Mouse (Mus musculus) embryo, embryonic 11 days (tissue): ENCODE measurements at regions not wholly inside any gene's neighbourhood (a gene's known extent, or its start where the extent isn't known, plus 50 kb on each side); places are given as distances from the start of the nearest gene placed in this dataset.
"Not testable (repeated sequence)": the region's sequence is repeated elsewhere in the genome, so short reads cannot be mapped to it uniquely, and the experiment has no call there.

Experiments used
- DNase-seq: peaks from one replicate; pipeline ENCODE4 v3.0.0-alpha.2; 2015

DNA sequence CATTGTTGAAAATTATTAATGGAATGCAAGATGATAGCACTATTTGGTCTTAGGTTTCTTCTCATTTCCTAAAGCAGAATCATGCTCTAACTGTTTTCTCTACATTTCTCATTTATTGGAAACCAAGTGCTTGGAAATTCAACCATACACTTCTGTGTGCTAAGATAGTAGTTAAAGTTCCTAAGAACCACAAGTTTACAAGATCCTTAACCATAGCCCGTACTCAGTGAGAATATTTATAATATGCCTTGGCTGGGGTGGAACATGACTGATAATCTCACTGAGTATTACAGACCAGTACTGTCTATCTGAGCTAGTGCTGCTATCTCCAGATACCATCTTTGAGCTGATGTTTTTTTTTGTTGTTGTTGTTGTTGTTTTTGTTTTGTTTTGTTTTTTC is 236.9 kb upstream of the Tmem196 start:
- DNase-seq = not testable (repeated sequence)

DNA sequence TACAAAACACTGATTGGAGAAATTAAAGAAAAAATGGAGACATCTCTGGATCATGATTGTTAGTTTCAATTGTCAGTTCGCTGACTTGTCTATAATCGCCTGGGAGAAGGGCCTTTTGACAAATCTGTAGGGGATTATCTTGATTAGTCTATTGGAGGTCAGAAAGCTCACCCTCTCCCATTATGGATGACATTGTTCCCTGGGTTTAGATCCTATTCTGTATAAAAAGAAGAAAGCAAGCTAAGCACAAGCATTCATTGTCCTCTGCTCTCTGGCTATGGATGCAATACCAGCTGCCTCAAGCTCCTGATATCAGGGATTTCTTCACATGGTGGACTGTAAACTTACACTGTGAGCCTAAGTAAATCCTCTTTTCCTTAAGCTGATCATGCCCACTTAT is 214.8 kb upstream of the Tmem196 start:
- DNase-seq = peak; percentile 3

DNA sequence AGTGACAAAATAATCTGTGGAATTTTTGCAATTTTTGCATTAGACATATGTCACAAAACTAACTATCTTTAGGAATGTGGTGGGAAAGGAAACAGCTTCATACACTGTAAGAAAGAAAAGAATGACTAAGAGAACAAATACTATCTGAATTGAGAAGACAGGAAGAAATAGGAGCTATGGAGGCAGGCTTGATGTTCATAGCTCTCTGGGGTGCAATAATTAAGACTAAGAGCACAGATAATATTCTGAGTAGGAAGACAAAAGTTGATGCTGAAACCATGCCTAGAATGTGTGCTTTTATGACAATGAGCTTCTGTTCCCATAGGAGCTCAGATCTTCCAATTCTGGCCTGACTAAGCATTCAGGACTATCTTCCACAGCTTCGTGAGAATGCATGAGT is 183.0 kb upstream of the Tmem196 start:
- DNase-seq = no peak

DNA sequence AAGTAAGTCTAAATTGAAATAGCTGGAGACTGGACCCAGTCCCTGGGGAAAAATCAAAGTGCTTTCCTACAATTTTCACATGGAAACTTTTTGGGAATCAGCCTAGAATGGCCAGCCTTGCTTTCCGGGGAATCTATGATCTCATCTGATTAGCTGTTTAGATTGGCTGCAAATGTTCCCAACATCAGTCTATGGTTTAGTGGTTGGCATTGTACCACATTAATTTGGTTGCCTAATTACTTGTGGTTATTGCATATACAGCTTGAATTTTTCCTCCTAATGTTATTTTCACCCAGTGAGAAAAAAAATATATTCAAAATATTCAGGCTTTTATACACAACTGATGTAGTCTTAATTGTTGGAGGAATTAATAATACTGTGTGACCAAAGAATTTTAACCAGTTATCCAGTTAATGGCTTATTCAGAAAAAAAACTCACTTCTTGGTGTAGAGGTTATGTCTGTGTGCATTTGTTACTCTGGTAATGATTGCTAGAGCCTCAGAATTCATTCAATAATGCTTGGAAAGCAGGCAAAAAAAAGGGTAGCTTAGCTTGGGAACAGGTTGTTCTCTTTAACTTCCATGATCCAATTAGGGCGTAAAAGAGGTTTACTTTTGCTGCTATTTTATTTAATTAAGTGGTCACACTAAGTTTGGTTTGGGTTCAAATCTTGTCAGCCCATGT is 182.2 kb upstream of the Tmem196 start:
- no peak for DNase-seq

DNA sequence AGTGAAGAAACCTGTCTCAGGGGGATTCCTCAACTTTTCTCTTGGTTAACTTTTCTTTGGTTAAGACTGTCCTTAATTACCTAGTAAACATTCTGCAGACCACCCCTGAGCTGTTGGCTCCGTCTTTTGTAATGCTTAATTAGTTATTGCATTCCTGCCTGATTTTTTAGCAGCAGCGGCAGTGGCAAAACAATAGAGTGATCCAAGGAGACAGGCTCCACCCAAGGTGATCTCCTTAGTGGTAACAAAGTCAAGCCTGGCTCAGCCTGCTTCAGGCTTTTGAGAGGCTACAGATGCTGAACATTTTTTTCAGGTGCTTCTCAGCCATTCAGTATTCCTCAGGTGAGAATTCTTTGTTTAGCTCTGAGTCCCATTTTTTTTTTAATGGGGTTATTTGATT is 168.1 kb upstream of the Tmem196 start:
- no peak for DNase-seq

DNA sequence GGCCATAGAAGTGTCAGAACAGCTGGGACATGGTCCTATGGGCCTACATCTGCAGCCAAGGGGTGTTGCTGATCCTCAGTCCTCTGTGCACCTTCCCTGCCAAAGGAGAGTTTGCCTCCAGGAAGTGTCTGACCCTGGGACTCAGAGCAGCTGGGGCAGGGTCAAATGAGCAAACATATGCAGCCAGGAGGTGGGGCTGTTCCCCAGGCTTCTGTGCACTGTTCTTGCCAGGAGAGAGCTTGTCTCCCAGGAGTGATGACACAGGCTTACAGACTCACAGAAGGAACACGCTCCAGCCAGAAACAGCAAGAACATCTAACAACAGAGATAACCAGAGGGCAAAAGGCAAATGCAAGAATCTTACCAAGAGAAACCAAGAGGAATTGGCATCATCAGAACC is 137.9 kb upstream of the Tmem196 start:
- peak; percentile 13 for DNase-seq

DNA sequence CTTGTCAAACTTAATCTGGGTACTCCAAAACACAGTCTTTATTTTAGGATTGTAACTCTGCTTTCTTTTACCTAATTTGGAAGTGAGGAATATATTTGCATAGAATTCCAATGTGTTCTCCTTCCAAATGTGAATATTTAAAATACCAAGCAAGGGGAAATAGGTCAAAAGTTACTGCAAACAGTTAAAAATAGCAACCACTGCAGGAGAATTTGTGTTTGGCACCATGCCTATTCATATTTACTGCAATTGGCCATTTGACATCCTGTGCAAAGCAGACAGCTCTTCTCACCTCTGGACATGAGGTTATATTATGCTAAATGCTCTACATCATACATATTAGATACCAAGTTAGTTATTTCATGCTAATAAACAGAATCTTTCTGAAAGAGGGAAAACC is 129.4 kb upstream of the Tmem196 start:
- no peak for DNase-seq

DNA sequence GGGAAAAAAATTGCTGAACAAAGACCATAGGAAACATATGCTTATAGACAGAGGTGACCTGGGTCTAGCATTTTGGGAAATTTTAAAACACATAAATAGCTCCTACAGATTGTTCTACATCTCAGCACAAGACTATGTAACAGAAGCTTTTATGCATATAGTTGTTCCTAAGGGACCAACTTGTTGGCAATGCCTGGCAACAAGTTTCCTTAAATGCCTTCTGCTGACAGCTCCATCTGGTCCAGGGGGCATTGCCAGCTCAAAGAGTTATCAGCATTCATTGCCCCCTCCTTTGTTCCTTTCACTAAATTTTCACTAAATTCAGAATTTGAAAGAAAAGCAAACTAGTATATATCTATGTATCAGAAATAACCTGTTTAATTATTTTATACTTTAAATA is 106.5 kb upstream of the Tmem196 start:
- no peak for DNase-seq

DNA sequence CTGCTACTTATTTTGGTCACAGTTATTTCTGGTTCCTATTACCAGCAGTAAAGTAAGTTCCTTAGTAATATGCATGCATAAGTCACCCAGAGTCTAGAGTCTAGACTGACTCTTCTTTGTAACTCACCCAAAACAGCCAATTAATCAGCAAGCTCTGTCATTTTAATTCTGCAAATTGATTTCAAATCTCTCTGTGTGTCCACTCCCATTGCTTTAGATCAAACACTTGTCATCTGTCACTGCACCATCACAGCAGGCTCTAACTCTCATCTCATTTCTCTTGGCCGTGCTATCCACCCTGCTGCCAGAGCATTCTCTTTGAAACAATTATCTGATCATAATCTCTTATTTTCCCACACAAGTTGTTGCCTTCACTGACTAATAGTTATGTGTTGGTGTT is 63.9 kb upstream of the Tmem196 start:
- DNase-seq = no peak

DNA sequence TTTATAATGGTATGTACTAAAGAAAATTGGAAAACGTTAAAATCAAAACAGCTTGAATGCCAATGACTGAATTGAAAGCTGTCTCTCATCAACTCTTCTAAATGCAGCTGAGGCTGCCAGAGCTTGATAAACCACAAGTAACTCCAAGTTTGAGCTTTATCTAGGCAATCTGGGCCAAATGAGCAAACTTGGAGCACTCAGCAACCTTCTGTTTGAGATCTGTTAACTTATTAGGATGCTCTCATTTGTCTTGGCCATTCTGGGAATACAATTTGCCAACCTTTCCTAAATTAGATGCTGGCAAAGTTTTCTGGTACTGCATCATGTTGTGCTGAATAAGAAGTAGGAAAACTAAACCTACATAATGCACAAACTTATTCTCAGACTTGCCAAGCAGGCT is 55.6 kb upstream of the Tmem196 start:
- no peak for DNase-seq
